Mouse (Mus musculus) CH12.LX (cell line): Measurements from ENCODE around the gene Trit1.

Experiments
- CTCF ChIP-seq, 2 experiments: IDR thresholded peaks in 1 of 2; conservative IDR thresholded peaks in 1 of 2; 2 replicates each; pipeline ENCODE4 v1.5.1; 2011 to 2012; ENCODE audit warnings: low read depth in 2 of 2, low read length in 2 of 2, improper control_type of control experiment in 1 of 2, inconsistent platforms in 1 of 2, mild to moderate bottlenecking in 1 of 2, moderate library complexity in 1 of 2
- POLR2A ChIP-seq: IDR thresholded peaks from 2 replicates; pipeline ENCODE4 v1.6.1; 2011; ENCODE audit warnings: low read depth, mild to moderate bottlenecking, improper control_type of control experiment, low read length

GRCm38 (mm10) chr4:122972056-122972455, 44.3 kb upstream of the Trit1 start:
- no peak for TF ChIP-seq CTCF (conservative IDR thresholded peaks at IDR 0.05 in 1 of 2, IDR thresholded peaks at IDR 0.05 in 1 of 2; ENCODE audit: low read depth in 2 of 2, low read length in 2 of 2)
- no peak for TF ChIP-seq POLR2A
